Mouse (Mus musculus): Measurements from ENCODE around the gene Vmn2r48.
"Not testable (repeated sequence)": the region's sequence is repeated elsewhere in the genome, so short reads cannot be mapped to it uniquely, and the experiment has no call there.

Gene Vmn2r48

GRCm38 (mm10) chr7:9953485-9953884, at the start of gene Vmn2r48:
Gene Vmn2r48, minus strand, starts transcription at chr7:9953585.
- DNase-seq (ENCODE audit: low read depth, low spot score), result not testable (repeated sequence)

DNA sequence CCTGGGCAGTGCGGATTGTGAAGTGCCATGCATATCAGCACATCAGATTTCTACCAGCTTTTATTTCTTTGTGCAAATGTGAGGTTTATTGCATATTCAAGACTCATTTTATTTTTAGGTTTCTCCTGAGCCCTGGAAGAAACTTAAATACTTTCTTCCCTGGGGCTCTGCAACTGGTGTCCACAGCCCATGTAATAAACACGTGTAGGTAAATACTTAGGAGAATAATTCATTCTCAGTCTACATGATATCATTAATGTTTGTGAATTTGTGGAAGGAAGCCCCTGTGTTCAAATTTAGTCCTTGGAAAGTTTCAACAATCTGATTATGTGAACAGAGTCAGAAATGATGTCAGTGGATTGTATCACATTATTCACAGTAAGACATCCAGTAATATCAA, 38.8 kb upstream of the Vmn2r48 start, which contains the start of gene Vmn2r49:
Gene Vmn2r49, minus strand, starts transcription at position 101 of the 400 bp plus-strand sequence.
- DNase-seq (ENCODE audit: low read depth, low spot score), result not testable (repeated sequence)

All from R1 (cell line).